Mouse (Mus musculus): ENCODE results near the gene Ripor3. TPM values are rescaled to one million over a fixed set of nuclear protein-coding genes. Genes with fewer than 3 reads are reported as not detected.
A peak's percentile ranks its signal among the peaks of the same experiment; 100 is the strongest.

The Ripor3 gene
- polyA plus RNA-seq, 1 experiment from 2014 or later: 0.72 TPM

GRCm38 (mm10) chr2:168052156-168052555 is 41.7 kb upstream of the Ripor3 start:
- H3K4me3 ChIP-seq (ENCODE audit: low read depth, low read length): no peak overlapping the region
- no peak for DNase-seq (ENCODE audit: low spot score)

DNA sequence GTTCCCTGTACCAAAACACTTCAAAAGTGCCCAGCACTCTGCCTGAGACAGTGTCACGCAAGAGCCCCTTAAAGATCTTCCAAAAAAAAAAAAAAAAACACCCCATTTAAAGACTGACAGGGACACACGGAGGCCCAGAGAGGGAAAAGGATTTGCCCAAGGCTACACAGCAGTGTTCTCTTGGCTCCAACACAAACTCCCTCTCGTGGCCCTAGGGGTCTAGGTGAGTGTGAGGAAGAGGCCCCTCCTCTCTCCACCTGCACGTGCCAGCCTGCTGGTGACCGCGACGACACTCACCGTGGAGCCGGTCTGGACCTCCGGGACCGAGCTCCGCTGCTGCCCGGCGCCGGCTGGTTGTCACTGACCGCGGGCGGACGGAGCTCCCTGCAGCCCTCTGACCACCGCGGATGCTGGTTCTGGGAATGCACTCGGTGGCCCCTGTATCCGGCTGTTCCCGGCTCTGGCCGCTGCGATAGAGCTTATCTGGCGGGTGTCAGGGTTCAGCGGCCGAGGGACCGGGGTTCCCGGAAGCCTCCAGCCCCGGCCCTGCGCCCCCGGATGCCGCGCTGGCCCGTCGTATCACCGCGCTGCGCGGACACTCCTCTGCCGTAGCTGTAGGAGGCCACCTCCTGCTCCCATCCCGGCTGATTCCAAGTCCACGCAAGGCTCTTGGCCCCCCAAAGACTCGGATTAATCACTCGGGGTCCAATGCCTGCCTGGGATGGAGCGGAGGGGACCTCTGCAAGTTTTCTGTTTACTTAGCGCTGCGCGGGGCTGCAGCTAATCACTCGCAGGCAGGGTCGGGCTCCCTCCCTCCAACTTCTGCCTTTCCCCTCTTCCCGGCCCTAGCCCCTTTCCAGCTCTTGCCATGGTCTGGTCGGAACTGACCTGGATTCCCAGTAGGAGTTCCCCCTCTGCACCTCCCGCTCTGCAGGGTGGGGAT is 39.9 kb upstream of the Ripor3 start:
- Histone ChIP-seq H3K9me3 (ENCODE audit: control insufficient read depth, low read length) (no peaks in the 10 kb centered on the region), H3K4me1 (replicated peaks; ENCODE audit: control insufficient read depth, insufficient read depth, low read length) (peaks cover 12% of the 10 kb centered on the region), H3K27me3 (ENCODE audit: control insufficient read depth, insufficient read depth, low read length) (peaks cover 21% of the 10 kb centered on the region), H3K27ac (ENCODE audit: low read depth, low read length) (no peak overlapping the region), H3K9ac (ENCODE audit: low read length) (peak overlapping the region; percentile 51), H3K36me3 (ENCODE audit: control insufficient read depth, insufficient read depth, low read length) (no peaks in the 10 kb centered on the region), H3K4me2 (ENCODE audit: low read depth, low read length, severe bottlenecking) (peak overlapping the region; percentile 65), H3K4me3 (ENCODE audit: low read depth, low read length) (peak overlapping the region; percentile 38)
- DNase-seq (ENCODE audit: low spot score) (peak; percentile 71), ATAC-seq (replicated peaks; ENCODE audit: low FRiP score) (peak; percentile 30; the same call in 1 of the 2 replicates)
- under 1% methylated on average over 56 of the region's 56 CpGs for WGBS

More at GRCm38 (mm10) chr2:168052156-168052555, 41.7 kb upstream of the Ripor3 start:
- Histone ChIP-seq H3K27ac (ENCODE audit: low read depth, low read length) (no peak overlapping the region), H3K9ac (ENCODE audit: low read length) (no peak overlapping the region), H3K4me1 (replicated peaks; ENCODE audit: control insufficient read depth, insufficient read depth, low read length) (peaks cover 12% of the 10 kb centered on the region), H3K27me3 (ENCODE audit: control insufficient read depth, insufficient read depth, low read length) (peaks cover 21% of the 10 kb centered on the region), H3K36me3 (ENCODE audit: control insufficient read depth, insufficient read depth, low read length) (no peaks in the 10 kb centered on the region), H3K9me3 (ENCODE audit: control insufficient read depth, low read length) (no peaks in the 10 kb centered on the region), H3K4me2 (ENCODE audit: low read depth, low read length, severe bottlenecking) (no peak overlapping the region)
- WGBS: 100% methylated on average over 1 of the region's 1 CpGs
- no peak for ATAC-seq (replicated peaks; ENCODE audit: low FRiP score)

DNA sequence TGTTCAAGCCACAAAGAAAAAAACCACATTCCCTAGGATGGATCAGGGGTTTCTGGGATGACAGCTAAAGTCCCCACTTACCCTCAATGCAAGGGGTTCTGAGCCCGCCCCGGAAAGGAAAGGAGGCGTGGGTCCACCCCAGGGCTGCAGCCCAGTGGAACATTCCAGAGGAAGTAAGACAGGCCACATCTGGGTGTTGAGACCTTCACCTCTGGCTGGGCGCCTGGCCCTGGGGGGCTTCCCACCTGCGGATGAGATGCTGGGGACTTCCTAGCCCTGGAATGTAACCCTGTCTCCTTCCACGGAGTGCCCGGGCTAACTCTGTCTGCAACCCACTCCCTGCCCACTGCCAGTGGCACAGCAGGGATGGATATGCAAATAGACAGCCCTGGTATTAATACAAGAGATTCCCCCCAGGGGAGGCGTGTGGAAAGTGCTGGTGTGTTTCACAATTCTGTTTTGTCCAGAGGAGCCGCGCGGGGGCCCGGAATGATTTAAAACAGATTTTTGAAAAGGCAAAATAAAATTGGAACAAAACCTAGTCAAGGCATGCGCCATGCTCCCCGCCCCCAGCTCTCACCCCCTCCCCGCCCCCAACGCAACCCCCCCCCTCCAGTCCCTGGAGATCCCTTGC is 38.7 kb upstream of the Ripor3 start:
- Histone ChIP-seq H3K27me3 (ENCODE audit: control insufficient read depth, insufficient read depth, low read length) (peaks cover 21% of the 10 kb centered on the region), H3K4me1 (replicated peaks; ENCODE audit: control insufficient read depth, insufficient read depth, low read length) (peaks cover 12% of the 10 kb centered on the region), H3K4me2 (ENCODE audit: low read depth, low read length, severe bottlenecking) (peak overlapping the region; percentile 65; the same call in 1 of the 2 replicates), H3K36me3 (ENCODE audit: control insufficient read depth, insufficient read depth, low read length) (no peaks in the 10 kb centered on the region), H3K27ac (ENCODE audit: low read depth, low read length) (no peak overlapping the region), H3K9me3 (ENCODE audit: control insufficient read depth, low read length) (no peaks in the 10 kb centered on the region), H3K4me3 (ENCODE audit: low read depth, low read length) (peak overlapping the region; percentile 38; the same call in 1 of the 2 replicates), H3K9ac (ENCODE audit: low read length) (no peak overlapping the region)
- 11% methylated on average over 16 of the region's 16 CpGs for WGBS
- DNase-seq (ENCODE audit: low spot score) (no peak), ATAC-seq (replicated peaks; ENCODE audit: low FRiP score) (no peak)

- H3K9ac ChIP-seq (ENCODE audit: low read length): no peak overlapping the region
- no peaks in the 10 kb centered on the region for H3K9me3 ChIP-seq (ENCODE audit: control insufficient read depth, low read length)
- WGBS: 72% methylated on average over 4 of the region's 4 CpGs
- no peak overlapping the region for H3K27ac ChIP-seq (ENCODE audit: low read depth, low read length)
- no peak for ATAC-seq (replicated peaks; ENCODE audit: low FRiP score)
- no peak overlapping the region for H3K4me3 ChIP-seq (ENCODE audit: low read depth, low read length)
- peaks cover 17% of the 10 kb centered on the region for H3K27me3 ChIP-seq (ENCODE audit: control insufficient read depth, insufficient read depth, low read length)
- H3K36me3 ChIP-seq (ENCODE audit: control insufficient read depth, insufficient read depth, low read length): no peaks in the 10 kb centered on the region
- H3K4me2 ChIP-seq (ENCODE audit: low read depth, low read length, severe bottlenecking): no peak overlapping the region
- H3K4me1 ChIP-seq (replicated peaks; ENCODE audit: control insufficient read depth, insufficient read depth, low read length): peaks cover 12% of the 10 kb centered on the region
- no peak for DNase-seq (ENCODE audit: low spot score)
Measured at GRCm38 (mm10) chr2:168046467-168046866, 36.0 kb upstream of the Ripor3 start.

DNA sequence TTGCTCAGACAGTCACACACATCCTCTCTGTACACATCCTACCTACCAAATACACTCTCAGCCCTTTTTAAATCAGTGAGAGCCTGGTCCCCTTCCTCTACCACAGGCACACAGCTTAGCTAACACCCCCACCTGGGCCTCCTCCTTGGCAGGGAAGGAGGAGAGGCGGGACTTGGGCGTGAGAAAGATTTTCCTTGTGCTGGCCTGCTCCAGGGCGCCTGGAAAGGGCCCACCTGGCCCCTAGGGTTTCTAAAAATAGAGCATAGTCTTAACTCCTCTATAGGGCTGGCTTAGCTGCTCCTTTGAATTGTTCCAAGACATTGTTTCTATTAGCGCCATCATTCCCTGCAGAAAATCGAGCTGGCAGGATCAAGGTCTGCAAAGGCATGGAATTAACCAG is 35.4 kb upstream of the Ripor3 start:
- Histone ChIP-seq H3K4me3 (ENCODE audit: low read depth, low read length) (no peak overlapping the region), H3K9me3 (ENCODE audit: control insufficient read depth, low read length) (no peaks in the 10 kb centered on the region), H3K27ac (ENCODE audit: low read depth, low read length) (no peak overlapping the region), H3K36me3 (ENCODE audit: control insufficient read depth, insufficient read depth, low read length) (no peaks in the 10 kb centered on the region), H3K4me1 (replicated peaks; ENCODE audit: control insufficient read depth, insufficient read depth, low read length) (peaks cover 12% of the 10 kb centered on the region), H3K4me2 (ENCODE audit: low read depth, low read length, severe bottlenecking) (no peak overlapping the region), H3K9ac (ENCODE audit: low read length) (no peak overlapping the region), H3K27me3 (ENCODE audit: control insufficient read depth, insufficient read depth, low read length) (peaks cover 13% of the 10 kb centered on the region)
- ATAC-seq (replicated peaks; ENCODE audit: low FRiP score) (no peak), DNase-seq (ENCODE audit: low spot score) (no peak)
- 10% methylated on average over 5 of the region's 5 CpGs for WGBS

DNA sequence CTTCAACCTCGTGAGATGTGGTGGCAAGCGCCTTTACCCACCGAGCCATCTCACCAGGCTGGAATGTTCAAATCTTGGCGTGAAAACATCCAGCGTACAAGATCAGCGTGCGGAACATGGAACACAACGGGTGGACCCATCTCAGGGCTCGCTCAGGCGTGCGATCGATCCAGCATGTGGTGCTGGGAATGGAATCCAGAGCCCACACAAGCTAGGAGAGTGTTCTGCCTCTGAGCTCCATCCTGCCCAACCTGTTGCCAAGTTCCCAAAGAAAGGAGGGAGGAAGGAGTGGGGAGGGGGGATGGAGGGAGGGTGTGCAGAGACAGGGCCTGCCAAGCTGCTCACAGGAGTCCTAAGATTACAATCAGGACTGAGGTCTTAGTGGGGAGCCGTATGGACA is 34.9 kb upstream of the Ripor3 start:
- DNase-seq (ENCODE audit: low spot score) (no peak), ATAC-seq (replicated peaks; ENCODE audit: low FRiP score) (no peak)
- H3K36me3 ChIP-seq (ENCODE audit: control insufficient read depth, insufficient read depth, low read length): no peaks in the 10 kb centered on the region
- H3K9ac ChIP-seq (ENCODE audit: low read length): no peak overlapping the region
- peaks cover 10% of the 10 kb centered on the region for H3K4me1 ChIP-seq (replicated peaks; ENCODE audit: control insufficient read depth, insufficient read depth, low read length)
- no peak overlapping the region for H3K4me2 ChIP-seq (ENCODE audit: low read depth, low read length, severe bottlenecking)
- no peak overlapping the region for H3K27ac ChIP-seq (ENCODE audit: low read depth, low read length)
- H3K4me3 ChIP-seq (ENCODE audit: low read depth, low read length): no peak overlapping the region
- 66% methylated on average over 13 of the region's 13 CpGs for WGBS
- H3K9me3 ChIP-seq (ENCODE audit: control insufficient read depth, low read length): no peaks in the 10 kb centered on the region
- peaks cover 9% of the 10 kb centered on the region for H3K27me3 ChIP-seq (ENCODE audit: control insufficient read depth, insufficient read depth, low read length)

DNA sequence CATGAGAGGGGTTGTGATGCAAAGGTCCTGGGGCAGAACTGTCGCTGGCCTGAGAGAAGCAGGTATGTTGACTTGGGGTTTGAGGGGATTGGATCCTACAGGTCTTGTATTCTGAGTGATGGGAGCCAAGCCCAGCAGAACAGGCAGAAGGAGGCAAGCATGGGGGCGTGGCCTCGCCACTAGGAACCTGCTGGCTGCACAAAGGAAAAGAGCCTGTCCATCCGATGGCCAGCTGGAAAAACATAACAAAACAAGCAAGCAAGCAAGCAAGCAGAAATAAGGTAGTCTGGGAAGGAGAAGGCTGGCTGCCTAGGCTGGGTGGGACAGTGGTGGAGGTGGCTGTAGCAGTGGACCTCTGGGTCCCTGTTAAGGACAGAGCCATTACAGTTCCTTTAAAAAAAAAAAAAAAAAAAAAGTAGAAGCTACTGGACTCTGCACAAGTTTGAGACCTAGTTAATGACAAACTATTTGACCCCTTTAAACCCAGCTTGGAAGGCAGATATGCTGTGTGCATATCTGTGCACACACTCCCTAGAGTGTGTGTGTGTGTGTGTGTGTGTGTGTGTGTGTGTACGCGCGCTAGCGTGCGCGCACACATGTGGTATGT is 34.4 kb upstream of the Ripor3 start:
- Histone ChIP-seq H3K9me3 (ENCODE audit: control insufficient read depth, low read length) (no peaks in the 10 kb centered on the region), H3K27me3 (ENCODE audit: control insufficient read depth, insufficient read depth, low read length) (peaks cover 7% of the 10 kb centered on the region), H3K9ac (ENCODE audit: low read length) (no peak overlapping the region), H3K4me1 (replicated peaks; ENCODE audit: control insufficient read depth, insufficient read depth, low read length) (peaks cover 6% of the 10 kb centered on the region), H3K27ac (ENCODE audit: low read depth, low read length) (no peak overlapping the region), H3K4me2 (ENCODE audit: low read depth, low read length, severe bottlenecking) (no peak overlapping the region), H3K36me3 (ENCODE audit: control insufficient read depth, insufficient read depth, low read length) (no peaks in the 10 kb centered on the region), H3K4me3 (ENCODE audit: low read depth, low read length) (no peak overlapping the region)
- WGBS: 77% methylated on average over 10 of the region's 10 CpGs
- no peak for ATAC-seq (replicated peaks; ENCODE audit: low FRiP score)
- no peak for DNase-seq (ENCODE audit: low spot score)

DNA sequence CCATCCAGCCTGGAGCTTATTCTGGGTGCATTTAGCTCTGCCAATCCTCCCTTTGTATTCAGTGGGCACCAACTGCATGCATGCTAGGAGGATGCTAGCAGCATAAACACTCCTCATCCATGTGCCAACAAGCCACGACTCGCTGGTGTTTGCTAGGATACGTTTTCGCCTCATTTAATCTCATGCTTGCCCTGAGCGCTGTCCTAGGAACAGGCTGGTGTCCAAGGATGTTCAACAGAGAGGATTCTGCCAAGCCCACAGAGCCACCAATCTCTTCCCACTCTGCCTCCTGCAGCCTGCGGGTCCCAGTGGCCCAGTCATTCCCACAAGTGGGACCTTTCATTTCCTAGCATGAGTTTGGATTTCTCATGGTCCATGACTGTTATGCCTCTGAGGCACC is 31.6 kb upstream of the Ripor3 start:
- H3K27me3 ChIP-seq (ENCODE audit: control insufficient read depth, insufficient read depth, low read length): no peaks in the 10 kb centered on the region
- no peak overlapping the region for H3K9ac ChIP-seq (ENCODE audit: low read length)
- no peak overlapping the region for H3K27ac ChIP-seq (ENCODE audit: low read depth, low read length)
- WGBS: 82% methylated on average over 6 of the region's 6 CpGs
- no peaks in the 10 kb centered on the region; the same call in 1 of the 2 replicates for H3K4me1 ChIP-seq (replicated peaks; ENCODE audit: control insufficient read depth, insufficient read depth, low read length)
- DNase-seq (ENCODE audit: low spot score): no peak
- H3K4me2 ChIP-seq (ENCODE audit: low read depth, low read length, severe bottlenecking): no peak overlapping the region
- H3K4me3 ChIP-seq (ENCODE audit: low read depth, low read length): no peak overlapping the region
- H3K36me3 ChIP-seq (ENCODE audit: control insufficient read depth, insufficient read depth, low read length): no peaks in the 10 kb centered on the region
- ATAC-seq (replicated peaks; ENCODE audit: low FRiP score): no peak
- H3K9me3 ChIP-seq (ENCODE audit: control insufficient read depth, low read length): no peaks in the 10 kb centered on the region

Data from forebrain, embryonic 11.5 days (tissue).